Mouse (Mus musculus) ES-Bruce4 (cell line): ENCODE measurements around the gene Fam155a. TPM values are rescaled to one million over a fixed set of nuclear protein-coding genes. Genes with fewer than 3 reads are reported as not detected.

Source experiments
- H3K27ac ChIP-seq: 2 replicates; pipeline ENCODE4 v1.5.1; 2012; ENCODE audit warnings: low read length, inconsistent platforms; ENCODE audit not compliant: insufficient read depth
- H3K27me3 ChIP-seq: 2 replicates; pipeline ENCODE4 v1.6.1; 2012; ENCODE audit warnings: mild to moderate bottlenecking, low read length, inconsistent platforms; ENCODE audit not compliant: control insufficient read depth, poor library complexity, insufficient read depth, severe bottlenecking
- H3K36me3 ChIP-seq: 2 replicates; pipeline ENCODE4 v1.6.1; 2012; ENCODE audit warnings: inconsistent platforms, mild to moderate bottlenecking, low read length, moderate library complexity; ENCODE audit not compliant: control insufficient read depth, poor library complexity, insufficient read depth, severe bottlenecking
- H3K4me1 ChIP-seq: one replicate; pipeline ENCODE4 v1.8.1; 2011; ENCODE audit warnings: low read length; ENCODE audit not compliant: control insufficient read depth, insufficient read depth
- H3K4me3 ChIP-seq: 2 replicates; pipeline ENCODE4 v1.5.1; 2011; ENCODE audit warnings: low read depth, mild to moderate bottlenecking, low read length
- H3K9ac ChIP-seq: 2 replicates; pipeline ENCODE4 v1.6.1; 2012; ENCODE audit warnings: low read depth, mild to moderate bottlenecking, inconsistent platforms; ENCODE audit not compliant: poor library complexity, severe bottlenecking
- H3K9me3 ChIP-seq: replicated peaks from 2 replicates; pipeline ENCODE4 v1.6.1; 2012; ENCODE audit warnings: mild to moderate bottlenecking, low read length, inconsistent platforms; ENCODE audit not compliant: control insufficient read depth, poor library complexity, insufficient read depth, severe bottlenecking
- CTCF ChIP-seq: IDR thresholded peaks from one replicate; pipeline ENCODE4 v1.8.1; 2011; ENCODE audit warnings: low read depth, low read length
- EP300 ChIP-seq: IDR thresholded peaks from 2 replicates; pipeline ENCODE4 v1.6.1; 2011; ENCODE audit warnings: low read depth, low read length; ENCODE audit not compliant: insufficient read depth
- POLR2A ChIP-seq: IDR thresholded peaks from one replicate; pipeline ENCODE4 v1.8.1; 2011; ENCODE audit warnings: low read length; ENCODE audit not compliant: insufficient read depth
- polyA plus RNA-seq: library from polyadenylated mRNA; stranded (reverse); fragments of >200 nt; gene quantifications from 2 replicates; pipeline ENCODE4 v1.2.4, GENCODE M21; 2011; ENCODE audit warnings: low read depth; ENCODE audit not compliant: missing spikeins, insufficient read depth, insufficient read length

Gene Fam155a
- polyA plus RNA-seq, 1 experiment: not detected

- no peak overlapping the region for H3K4me3 ChIP-seq
- no peaks in the 10 kb centered on the region for H3K4me1 ChIP-seq
- TF ChIP-seq EP300 (no peak), POLR2A (no peak), CTCF (no peak)
Measured at GRCm38 (mm10) chr8:9418856-9419800, 351.8 kb downstream of the Fam155a start.

GRCm38 (mm10) chr8:9416189-9416588 is 354.8 kb downstream of the Fam155a start:
- no peak overlapping the region for H3K4me3 ChIP-seq
- H3K9me3 ChIP-seq: no peaks in the 10 kb centered on the region
- H3K27ac ChIP-seq: no peak overlapping the region
- no peaks in the 10 kb centered on the region for H3K27me3 ChIP-seq
- no peaks in the 10 kb centered on the region for H3K36me3 ChIP-seq
- H3K4me1 ChIP-seq: no peaks in the 10 kb centered on the region
- no peak overlapping the region for H3K9ac ChIP-seq
- TF ChIP-seq EP300: no peak
- no peak for TF ChIP-seq CTCF
- no peak for TF ChIP-seq POLR2A

More at GRCm38 (mm10) chr8:9418856-9419800, 351.8 kb downstream of the Fam155a start:
- no peaks in the 10 kb centered on the region for H3K36me3 ChIP-seq
- H3K27me3 ChIP-seq: no peaks in the 10 kb centered on the region
- H3K9me3 ChIP-seq: no peaks in the 10 kb centered on the region
- no peak overlapping the region for H3K9ac ChIP-seq
- no peak overlapping the region for H3K27ac ChIP-seq

- Histone ChIP-seq H3K9ac (no peak overlapping the region), H3K4me3 (no peak overlapping the region), H3K9me3 (no peaks in the 10 kb centered on the region), H3K4me1 (no peaks in the 10 kb centered on the region), H3K36me3 (no peaks in the 10 kb centered on the region), H3K27ac (no peak overlapping the region), H3K27me3 (no peaks in the 10 kb centered on the region)
- TF ChIP-seq POLR2A (no peak), CTCF (no peak), EP300 (no peak)
Measured at GRCm38 (mm10) chr8:9408480-9408879, 362.5 kb downstream of the Fam155a start.

DNA sequence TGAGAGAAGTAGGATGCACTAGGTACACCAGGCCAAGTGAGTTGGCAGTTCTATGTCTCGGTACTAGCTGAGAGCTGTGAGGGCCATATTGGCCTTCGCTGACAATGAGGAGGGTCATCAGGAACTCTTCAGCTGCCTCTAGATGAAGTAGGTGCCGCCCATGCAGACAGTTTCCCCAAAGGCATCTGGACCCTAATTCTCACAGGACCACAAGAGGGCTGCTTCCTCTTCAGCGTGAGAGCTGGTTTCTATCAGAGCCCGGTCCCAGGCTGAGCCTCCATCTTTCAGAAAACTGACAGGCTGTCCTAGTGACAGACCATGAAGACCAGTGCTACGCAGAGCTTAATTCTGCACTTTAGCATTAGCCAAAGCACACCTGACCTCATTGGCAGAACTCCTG is 364.8 kb downstream of the Fam155a start:
- Histone ChIP-seq H3K27ac (no peak overlapping the region), H3K9ac (no peak overlapping the region), H3K36me3 (no peaks in the 10 kb centered on the region), H3K9me3 (no peaks in the 10 kb centered on the region; the same call in 1 of the 2 replicates), H3K4me3 (no peak overlapping the region), H3K27me3 (no peaks in the 10 kb centered on the region; the same call in 1 of the 2 replicates), H3K4me1 (no peaks in the 10 kb centered on the region)
- TF ChIP-seq POLR2A (no peak), EP300 (no peak), CTCF (no peak)

- H3K36me3 ChIP-seq: no peaks in the 10 kb centered on the region
- H3K4me3 ChIP-seq: no peak overlapping the region
- H3K27ac ChIP-seq: no peak overlapping the region
- TF ChIP-seq EP300 (no peak), CTCF (no peak), POLR2A (no peak)
- H3K27me3 ChIP-seq: no peaks in the 10 kb centered on the region; the same call in 1 of the 2 replicates
- no peak overlapping the region for H3K9ac ChIP-seq
- no peaks in the 10 kb centered on the region for H3K4me1 ChIP-seq
- H3K9me3 ChIP-seq: no peaks in the 10 kb centered on the region; the same call in 1 of the 2 replicates
Measured at GRCm38 (mm10) chr8:9404651-9405050, 366.3 kb downstream of the Fam155a start.

DNA sequence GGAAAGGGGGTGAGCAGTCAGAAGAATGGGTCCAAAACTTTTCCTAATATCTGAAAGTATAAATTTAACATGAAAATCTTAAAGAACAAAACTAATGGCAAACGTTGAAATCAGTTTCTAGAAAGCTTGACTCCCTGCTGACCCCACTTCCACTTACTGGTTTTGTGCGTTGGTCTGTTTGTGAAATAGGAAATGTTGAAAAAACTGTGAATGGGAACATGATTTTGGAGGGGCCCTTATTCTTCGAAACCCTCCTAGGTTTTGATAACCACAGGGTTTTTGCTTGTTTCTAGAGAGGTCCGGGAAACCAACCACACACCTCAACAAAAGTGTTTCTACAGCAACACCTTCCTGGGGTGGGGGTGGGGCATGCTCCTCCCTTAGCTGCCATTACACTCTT is 368.6 kb downstream of the Fam155a start:
- H3K4me1 ChIP-seq: no peaks in the 10 kb centered on the region
- no peaks in the 10 kb centered on the region; the same call in 1 of the 2 replicates for H3K9me3 ChIP-seq
- H3K9ac ChIP-seq: no peak overlapping the region
- no peak for TF ChIP-seq CTCF
- no peak for TF ChIP-seq EP300
- TF ChIP-seq POLR2A: no peak
- H3K27ac ChIP-seq: no peak overlapping the region
- H3K27me3 ChIP-seq: no peaks in the 10 kb centered on the region; the same call in 1 of the 2 replicates
- no peak overlapping the region for H3K4me3 ChIP-seq
- no peaks in the 10 kb centered on the region for H3K36me3 ChIP-seq
